Mouse (Mus musculus) lung, adult 2 months (tissue): ENCODE measurements around the gene Mvb12a. TPM values are rescaled to one million over a fixed set of nuclear protein-coding genes. Genes with fewer than 3 reads are reported as not detected.

Experiments
- DNase-seq: peaks from one replicate; pipeline ENCODE4 v3.0.0; 2022
- H3K4me1 ChIP-seq: fragments of 200-500 bp; 2 replicates; pipeline ENCODE4 v1.6.1; 2011; ENCODE audit warnings: low read length; ENCODE audit not compliant: control insufficient read depth, insufficient read depth
- H3K4me3 ChIP-seq: fragments of 200-500 bp; replicated peaks from 2 replicates; pipeline ENCODE3; 2011; ENCODE audit warnings: low read depth, mild to moderate bottlenecking, control low read depth, low read length; ENCODE audit errors: extremely low read depth
- CTCF ChIP-seq: fragments of 200-500 bp; IDR thresholded peaks from 2 replicates; pipeline ENCODE4 v1.5.1; 2011; ENCODE audit warnings: mild to moderate bottlenecking, low read length, control low read depth; ENCODE audit not compliant: insufficient read depth
- POLR2A ChIP-seq: fragments of 200-500 bp; IDR thresholded peaks from 2 replicates; pipeline ENCODE4 v1.6.1; 2011; ENCODE audit warnings: low read depth, mild to moderate bottlenecking, control low read depth, low read length, borderline replicate concordance; ENCODE audit errors: extremely low read depth
- WGBS: fragments of 180-500 bp; shearing (Covaris S2); methylation state at CpG from one replicate; pipeline ENCODE4 v1.1.7; 2018; 5-methylcytosine and 5-hydroxymethylcytosine counted together
- polyA plus RNA-seq: library from polyadenylated mRNA; depleted of rRNA; stranded (reverse); fragments of >200 nt; gene quantifications from 2 replicates; pipeline ENCODE4 v1.2.3, GENCODE M21; 2012

The Mvb12a gene
- polyA plus RNA-seq, 1 experiment = 132 TPM

DNA sequence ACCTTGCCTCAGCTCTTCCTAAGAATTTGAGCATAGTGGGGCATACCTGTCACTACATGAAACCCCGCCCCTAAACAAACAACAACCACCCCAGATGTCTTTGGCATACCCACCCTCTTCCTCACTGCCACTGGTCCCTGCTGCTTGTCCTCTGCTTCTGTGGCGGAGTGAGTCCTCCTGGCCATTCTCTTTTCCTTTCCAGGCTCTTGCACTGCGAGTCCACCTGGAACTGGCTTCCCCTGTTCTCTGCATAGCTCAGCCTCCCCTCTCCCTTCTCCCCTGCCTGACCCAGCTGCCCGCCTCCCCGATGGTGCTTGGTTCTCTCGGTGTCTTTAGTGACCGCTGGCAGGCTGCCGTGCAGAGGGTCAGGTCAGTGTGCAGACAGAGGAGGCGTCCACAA lies 1.0 kb downstream of the Mvb12a start:
- 82% methylated on average over 9 of the region's 9 CpGs for WGBS
- no peak for DNase-seq
- TF ChIP-seq CTCF = no peak
- no peak for TF ChIP-seq POLR2A
- H3K4me3 ChIP-seq = no peak overlapping the region
- peaks cover 6% of the 10 kb centered on the region for H3K4me1 ChIP-seq

- TF ChIP-seq POLR2A (no peak), CTCF (no peak)
- Histone ChIP-seq H3K4me1 (peaks cover 6% of the 10 kb centered on the region), H3K4me3 (no peak overlapping the region)
- no peak for DNase-seq
- 92% methylated on average over 11 of the region's 11 CpGs for WGBS
Measured at GRCm38 (mm10) chr8:71545053-71545452, 2.3 kb downstream of the Mvb12a start.

- 87% methylated on average over 7 of the region's 7 CpGs for WGBS
- TF ChIP-seq POLR2A (no peak), CTCF (no peak)
- DNase-seq = no peak
- Histone ChIP-seq H3K4me3 (no peak overlapping the region), H3K4me1 (peaks cover 6% of the 10 kb centered on the region)
Measured at GRCm38 (mm10) chr8:71547590-71547989, 4.9 kb downstream of the Mvb12a start.

GRCm38 (mm10) chr8:71550754-71551153 lies 8.0 kb downstream of the Mvb12a start:
- Histone ChIP-seq H3K4me1 (peaks cover 3% of the 10 kb centered on the region), H3K4me3 (no peak overlapping the region)
- no peak for DNase-seq
- 57% methylated on average over 7 of the region's 7 CpGs for WGBS
- TF ChIP-seq CTCF (no peak), POLR2A (no peak)

- H3K4me1 ChIP-seq = peaks cover 3% of the 10 kb centered on the region
- DNase-seq = no peak
- WGBS = 62% methylated on average over 6 of the region's 6 CpGs
- TF ChIP-seq CTCF = no peak
- no peak for TF ChIP-seq POLR2A
- no peak overlapping the region for H3K4me3 ChIP-seq
Measured at GRCm38 (mm10) chr8:71552770-71553169, 10.0 kb downstream of the Mvb12a start.

DNA sequence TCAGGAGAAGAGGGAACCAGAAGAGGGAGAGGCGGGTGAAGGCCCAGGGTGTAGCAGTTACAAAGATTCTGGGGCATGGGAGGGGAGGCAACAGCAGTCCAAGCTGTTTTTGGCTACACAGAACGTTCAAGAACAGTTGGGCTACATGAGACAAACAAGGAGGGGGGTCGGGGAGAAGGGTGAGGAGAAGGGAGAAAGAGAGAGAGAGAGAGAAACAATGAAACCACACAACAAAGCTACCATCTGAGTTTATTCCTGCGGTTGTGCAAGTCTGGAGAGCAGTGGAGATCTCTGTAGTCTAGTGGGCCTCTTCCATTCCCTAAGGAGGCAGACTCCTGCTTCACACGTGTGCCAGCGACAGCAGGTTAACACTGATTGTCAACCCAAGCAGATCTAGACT lies 11.3 kb downstream of the Mvb12a start:
- 55% methylated on average over 6 of the region's 6 CpGs for WGBS
- no peak for DNase-seq
- TF ChIP-seq POLR2A = no peak
- TF ChIP-seq CTCF = no peak
- peaks cover 5% of the 10 kb centered on the region for H3K4me1 ChIP-seq
- H3K4me3 ChIP-seq = no peak overlapping the region

GRCm38 (mm10) chr8:71554644-71555043 lies 11.9 kb downstream of the Mvb12a start:
- 63% methylated on average over 2 of the region's 2 CpGs for WGBS
- Histone ChIP-seq H3K4me3 (no peak overlapping the region), H3K4me1 (peaks cover 7% of the 10 kb centered on the region)
- TF ChIP-seq CTCF (no peak), POLR2A (no peak)
- DNase-seq = no peak

GRCm38 (mm10) chr8:71558071-71558957 lies 15.6 kb downstream of the Mvb12a start, which contains the start of gene Tmem221:
TSS of gene Tmem221 (minus strand) at chr8:71558871.
- TF ChIP-seq CTCF = no peak
- TF ChIP-seq POLR2A = peak; percentile 76; the same call in 1 of the 2 replicates
- WGBS = 5% methylated on average over 70 of the region's 70 CpGs
- Histone ChIP-seq H3K4me1 (peaks cover 6% of the 10 kb centered on the region; the same call in 1 of the 2 replicates), H3K4me3 (peak within 1 kb of the TSS; percentile 63)
- peak; percentile 35 for DNase-seq

- Histone ChIP-seq H3K4me1 (peaks cover 6% of the 10 kb centered on the region; the same call in 1 of the 2 replicates), H3K4me3 (peak overlapping the region; percentile 63)
- 6% methylated on average over 24 of the region's 24 CpGs for WGBS
- TF ChIP-seq CTCF (no peak), POLR2A (no peak)
- DNase-seq = peak; percentile 72
Measured at GRCm38 (mm10) chr8:71558958-71559690, 16.4 kb downstream of the Mvb12a start.
